Mouse (Mus musculus): Measurements from ENCODE around the gene Ptprn2. TPM values are rescaled to one million over a fixed set of nuclear protein-coding genes. Genes with fewer than 3 reads are reported as not detected.
A peak's percentile ranks its signal among the peaks of the same experiment; 100 is the strongest.

The Ptprn2 gene
- polyA plus RNA-seq, 1 experiment from 2014 or later: 10.4 TPM

- Histone ChIP-seq H3K27me3 (no peaks in the 10 kb centered on the region), H3K9ac (replicated peaks) (no peak overlapping the region), H3K4me2 (replicated peaks) (no peak overlapping the region), H3K4me1 (peaks cover 12% of the 10 kb centered on the region), H3K4me3 (no peak overlapping the region), H3K9me3 (no peaks in the 10 kb centered on the region), H3K36me3 (no peaks in the 10 kb centered on the region), H3K27ac (replicated peaks) (peak overlapping the region; percentile 42)
- peak; percentile 39 for ATAC-seq (replicated peaks)
- 52% methylated on average over 6 of the region's 6 CpGs for WGBS
Measured at GRCm38 (mm10) chr12:116887496-116888281, 402.2 kb downstream of the Ptprn2 start.

GRCm38 (mm10) chr12:116888856-116889255 lies 403.3 kb downstream of the Ptprn2 start:
- Histone ChIP-seq H3K27ac (replicated peaks) (no peak overlapping the region), H3K9ac (replicated peaks) (no peak overlapping the region), H3K36me3 (no peaks in the 10 kb centered on the region)

GRCm38 (mm10) chr12:116892584-116892983 lies 407.1 kb downstream of the Ptprn2 start:
- no peak overlapping the region for H3K4me2 ChIP-seq (replicated peaks)
- H3K9me3 ChIP-seq: no peaks in the 10 kb centered on the region
- no peaks in the 10 kb centered on the region for H3K36me3 ChIP-seq
- H3K9ac ChIP-seq (replicated peaks): no peak overlapping the region
- no peak overlapping the region for H3K4me3 ChIP-seq
- no peaks in the 10 kb centered on the region for H3K27me3 ChIP-seq
- 80% methylated on average over 8 of the region's 8 CpGs for WGBS
- no peak for ATAC-seq (replicated peaks)
- H3K4me1 ChIP-seq: peaks cover 12% of the 10 kb centered on the region
- H3K27ac ChIP-seq (replicated peaks): no peak overlapping the region

More at GRCm38 (mm10) chr12:116888856-116889255, 403.3 kb downstream of the Ptprn2 start:
- ATAC-seq (replicated peaks): no peak
- Histone ChIP-seq H3K4me2 (replicated peaks) (no peak overlapping the region), H3K27me3 (no peaks in the 10 kb centered on the region), H3K4me1 (peaks cover 12% of the 10 kb centered on the region), H3K4me3 (no peak overlapping the region), H3K9me3 (no peaks in the 10 kb centered on the region)
- WGBS: 53% methylated on average over 2 of the region's 2 CpGs

GRCm38 (mm10) chr12:116896651-116897050 lies 411.1 kb downstream of the Ptprn2 start:
- H3K4me1 ChIP-seq: no peaks in the 10 kb centered on the region
- no peak overlapping the region for H3K4me2 ChIP-seq (replicated peaks)
- H3K27ac ChIP-seq (replicated peaks): no peak overlapping the region
- no peak for ATAC-seq (replicated peaks)
- H3K27me3 ChIP-seq: no peaks in the 10 kb centered on the region
- no peaks in the 10 kb centered on the region for H3K9me3 ChIP-seq
- H3K4me3 ChIP-seq: no peak overlapping the region
- H3K9ac ChIP-seq (replicated peaks): no peak overlapping the region
- 57% methylated on average over 2 of the region's 2 CpGs for WGBS
- no peaks in the 10 kb centered on the region for H3K36me3 ChIP-seq

- no peak overlapping the region for H3K9ac ChIP-seq (replicated peaks)
- H3K4me1 ChIP-seq: no peaks in the 10 kb centered on the region
- no peak for ATAC-seq (replicated peaks)
- 17% methylated on average over 3 of the region's 3 CpGs for WGBS
- H3K4me3 ChIP-seq: no peak overlapping the region
- H3K9me3 ChIP-seq: no peaks in the 10 kb centered on the region
- no peaks in the 10 kb centered on the region for H3K36me3 ChIP-seq
- H3K4me2 ChIP-seq (replicated peaks): no peak overlapping the region
- H3K27me3 ChIP-seq: no peaks in the 10 kb centered on the region
- no peak overlapping the region for H3K27ac ChIP-seq (replicated peaks)
Measured at GRCm38 (mm10) chr12:116901773-116902172, 416.3 kb downstream of the Ptprn2 start.

GRCm38 (mm10) chr12:116907424-116907823 lies 421.9 kb downstream of the Ptprn2 start:
- Histone ChIP-seq H3K4me3 (no peak overlapping the region), H3K27ac (replicated peaks) (peak overlapping the region; percentile 74), H3K27me3 (no peaks in the 10 kb centered on the region), H3K36me3 (no peaks in the 10 kb centered on the region), H3K4me1 (peaks cover 26% of the 10 kb centered on the region), H3K9ac (replicated peaks) (no peak overlapping the region), H3K4me2 (replicated peaks) (no peak overlapping the region), H3K9me3 (no peaks in the 10 kb centered on the region)
- ATAC-seq (replicated peaks): peak; percentile 55
- WGBS: 24% methylated on average over 1 of the region's 1 CpGs

- H3K27me3 ChIP-seq: no peaks in the 10 kb centered on the region
- H3K9me3 ChIP-seq: no peaks in the 10 kb centered on the region
- H3K4me3 ChIP-seq: no peak overlapping the region
- no peaks in the 10 kb centered on the region for H3K36me3 ChIP-seq
- no peak overlapping the region for H3K9ac ChIP-seq (replicated peaks)
- peaks cover 26% of the 10 kb centered on the region for H3K4me1 ChIP-seq
- peak; percentile 79 for ATAC-seq (replicated peaks)
- H3K4me2 ChIP-seq (replicated peaks): no peak overlapping the region
- WGBS: 26% methylated on average over 2 of the region's 2 CpGs
- H3K27ac ChIP-seq (replicated peaks): peak overlapping the region; percentile 74
Measured at GRCm38 (mm10) chr12:116908668-116909067, 423.1 kb downstream of the Ptprn2 start.

GRCm38 (mm10) chr12:116916776-116917175 lies 431.3 kb downstream of the Ptprn2 start:
- H3K9ac ChIP-seq (replicated peaks): no peak overlapping the region
- H3K36me3 ChIP-seq: no peaks in the 10 kb centered on the region
- no peaks in the 10 kb centered on the region for H3K27me3 ChIP-seq
- no peak overlapping the region for H3K4me3 ChIP-seq
- H3K27ac ChIP-seq (replicated peaks): no peak overlapping the region
- no peaks in the 10 kb centered on the region for H3K9me3 ChIP-seq
- 71% methylated on average over 5 of the region's 5 CpGs for WGBS
- no peak for ATAC-seq (replicated peaks)
- H3K4me1 ChIP-seq: peaks cover 30% of the 10 kb centered on the region
- no peak overlapping the region for H3K4me2 ChIP-seq (replicated peaks)

GRCm38 (mm10) chr12:116919185-116919584 lies 433.7 kb downstream of the Ptprn2 start:
- Histone ChIP-seq H3K4me3 (no peak overlapping the region), H3K4me1 (peaks cover 30% of the 10 kb centered on the region), H3K4me2 (replicated peaks) (peak overlapping the region; percentile 36; the same call in 1 of the 2 replicates), H3K36me3 (no peaks in the 10 kb centered on the region), H3K27ac (replicated peaks) (peak overlapping the region; percentile 88), H3K27me3 (no peaks in the 10 kb centered on the region), H3K9ac (replicated peaks) (0 out of 2 replicates have a peak overlapping the region, but pooled peaks have one; percentile 10), H3K9me3 (no peaks in the 10 kb centered on the region)
- ATAC-seq (replicated peaks): peak; percentile 5; the same call in 1 of the 2 replicates
- WGBS: 39% methylated on average over 6 of the region's 6 CpGs

- Histone ChIP-seq H3K27me3 (no peaks in the 10 kb centered on the region), H3K36me3 (no peaks in the 10 kb centered on the region), H3K4me3 (no peak overlapping the region), H3K9me3 (no peaks in the 10 kb centered on the region), H3K9ac (replicated peaks) (0 out of 2 replicates have a peak overlapping the region, but pooled peaks have one; percentile 10), H3K4me2 (replicated peaks) (peak overlapping the region; percentile 36), H3K27ac (replicated peaks) (peak overlapping the region; percentile 88), H3K4me1 (peaks cover 30% of the 10 kb centered on the region)
- 11% methylated on average over 22 of the region's 22 CpGs for WGBS
- peak; percentile 93 for ATAC-seq (replicated peaks)
Measured at GRCm38 (mm10) chr12:116919691-116920526, 434.4 kb downstream of the Ptprn2 start.

- 16% methylated on average over 5 of the region's 5 CpGs for WGBS
- peak overlapping the region; percentile 46; the same call in 1 of the 2 replicates for H3K27ac ChIP-seq (replicated peaks)
- no peak overlapping the region for H3K9ac ChIP-seq (replicated peaks)
- H3K27me3 ChIP-seq: no peaks in the 10 kb centered on the region; the same call in 1 of the 2 replicates
- no peak overlapping the region for H3K4me3 ChIP-seq
- H3K9me3 ChIP-seq: no peaks in the 10 kb centered on the region
- ATAC-seq (replicated peaks): peak; percentile 51; the same call in 1 of the 2 replicates
- H3K4me2 ChIP-seq (replicated peaks): no peak overlapping the region
- no peaks in the 10 kb centered on the region for H3K36me3 ChIP-seq
- peaks cover 13% of the 10 kb centered on the region for H3K4me1 ChIP-seq
Measured at GRCm38 (mm10) chr12:116927115-116927514, 441.6 kb downstream of the Ptprn2 start.

GRCm38 (mm10) chr12:116927516-116927915 lies 442.0 kb downstream of the Ptprn2 start:
- Histone ChIP-seq H3K36me3 (no peaks in the 10 kb centered on the region), H3K4me2 (replicated peaks) (no peak overlapping the region), H3K27me3 (no peaks in the 10 kb centered on the region; the same call in 1 of the 2 replicates), H3K27ac (replicated peaks) (peak overlapping the region; percentile 46; the same call in 1 of the 2 replicates), H3K4me3 (no peak overlapping the region), H3K4me1 (peaks cover 13% of the 10 kb centered on the region), H3K9me3 (no peaks in the 10 kb centered on the region), H3K9ac (replicated peaks) (no peak overlapping the region)
- WGBS: 75% methylated on average over 1 of the region's 1 CpGs
- 0 out of 2 replicates have a peak, but pooled peaks have one; percentile 33 for ATAC-seq (replicated peaks)
